Mouse (Mus musculus) lung, adult 2 months (tissue): Measurements from ENCODE around the gene Gjb1.

Source experiments
- CTCF ChIP-seq: fragments of 200-500 bp; IDR thresholded peaks from 2 replicates; pipeline ENCODE4 v1.5.1; 2011; ENCODE audit warnings: mild to moderate bottlenecking, low read length, control low read depth; ENCODE audit not compliant: insufficient read depth
- POLR2A ChIP-seq: fragments of 200-500 bp; IDR thresholded peaks from 2 replicates; pipeline ENCODE4 v1.6.1; 2011; ENCODE audit warnings: low read depth, mild to moderate bottlenecking, control low read depth, low read length, borderline replicate concordance; ENCODE audit errors: extremely low read depth

- TF ChIP-seq CTCF (no peak), POLR2A (no peak)
Measured at GRCm38 (mm10) chrX:101418946-101419724, 43.0 kb downstream of the Gjb1 start.
